Mouse (Mus musculus) small intestine, adult 2 months (tissue): ENCODE results near the gene Rnaseh2a.

Experiments
- CTCF ChIP-seq: fragments of 200-500 bp; IDR thresholded peaks from 2 replicates; pipeline ENCODE4 v1.5.1; 2012; ENCODE audit warnings: low read depth, mild to moderate bottlenecking, control low read depth, inconsistent platforms, low read length, moderate library complexity, mixed read lengths; ENCODE audit not compliant: insufficient replicate concordance, insufficient read length; ENCODE audit errors: extremely low read depth
- POLR2A ChIP-seq: fragments of 200-500 bp; IDR thresholded peaks from 2 replicates; pipeline ENCODE4 v1.6.1; 2012; ENCODE audit warnings: low read depth, mild to moderate bottlenecking, control low read depth, inconsistent platforms, low read length, moderate library complexity

- TF ChIP-seq CTCF = no peak
- no peak for TF ChIP-seq POLR2A
Measured at GRCm38 (mm10) chr8:84913502-84913900, 56.1 kb downstream of the Rnaseh2a start.
